Mouse (Mus musculus) C2C12 (cell line): ENCODE data around the gene Nrarp. TPM values are rescaled to one million over a fixed set of nuclear protein-coding genes. Genes with fewer than 3 reads are reported as not detected.

ENCODE experiments used
- H3K27me3 ChIP-seq: one replicate; pipeline ENCODE4 v1.6.1; 2011; ENCODE audit not compliant: control insufficient read depth, insufficient read depth, insufficient read length
- H3K36me3 ChIP-seq: one replicate; pipeline ENCODE4 v1.6.1; 2011; ENCODE audit not compliant: control insufficient read depth, insufficient read depth
- H3K4me3 ChIP-seq: one replicate; pipeline ENCODE4 v1.5.1; 2011; ENCODE audit warnings: mild to moderate bottlenecking, control low read depth; ENCODE audit not compliant: poor library complexity, insufficient read depth, severe bottlenecking
- H3K79me2 ChIP-seq: one replicate; pipeline ENCODE4 v1.6.1; 2011; ENCODE audit not compliant: control insufficient read depth, insufficient read depth
- H3K79me3 ChIP-seq: one replicate; pipeline ENCODE4 v1.6.1; 2011; ENCODE audit warnings: low read depth, control low read depth
- H3ac ChIP-seq: one replicate; pipeline ENCODE3; 2011; ENCODE audit warnings: low read depth; ENCODE audit not compliant: control insufficient read depth, insufficient read length
- CEBPB ChIP-seq: IDR thresholded peaks from one replicate; pipeline ENCODE4 v1.6.1; 2011; ENCODE audit warnings: low read depth, mild to moderate bottlenecking, control low read depth, moderate library complexity
- CTCF ChIP-seq: IDR thresholded peaks from one replicate; pipeline ENCODE4 v1.5.1; 2011; ENCODE audit not compliant: control insufficient read depth, insufficient read depth, insufficient read length
- FOSL1 ChIP-seq: IDR thresholded peaks from one replicate; pipeline ENCODE4 v1.8.0; 2011; ENCODE audit warnings: mild to moderate bottlenecking, low read length; ENCODE audit not compliant: poor library complexity, insufficient read depth, severe bottlenecking
- MAX ChIP-seq: IDR thresholded peaks from one replicate; pipeline ENCODE4 v1.6.1; 2011; ENCODE audit warnings: mild to moderate bottlenecking, control low read depth
- MYOD1 ChIP-seq: IDR thresholded peaks from one replicate; pipeline ENCODE4 v1.6.1; 2011; ENCODE audit warnings: low read depth; ENCODE audit not compliant: control insufficient read depth, insufficient read length
- MYOG ChIP-seq: IDR thresholded peaks from one replicate; pipeline ENCODE4 v1.6.1; 2011; ENCODE audit not compliant: control insufficient read depth, insufficient read length; ENCODE audit errors: extremely low read depth
- USF1 ChIP-seq: IDR thresholded peaks from one replicate; pipeline ENCODE4 v1.6.1; 2011; ENCODE audit warnings: low read depth, mild to moderate bottlenecking, control low read depth, moderate library complexity
- polyA plus RNA-seq: library from polyadenylated mRNA; unstranded; fragments of >200 nt; fragmentation: generic; extraction: Trizol; gene quantifications from one replicate; pipeline ENCODE4 v1.2.1, GENCODE M21; 2012; ENCODE audit warnings: missing spikeins

Gene Nrarp
- polyA plus RNA-seq, 1 experiment, result 0.56 TPM

- no peak overlapping the region for H3ac ChIP-seq
- no peak for TF ChIP-seq FOSL1
- TF ChIP-seq CEBPB, result no peak
- TF ChIP-seq CTCF, result no peak
- TF ChIP-seq MYOG, result no peak
- no peak for TF ChIP-seq USF1
- TF ChIP-seq MAX, result no peak
- no peak for TF ChIP-seq MYOD1
- no peaks in the 10 kb centered on the region for H3K36me3 ChIP-seq
- no peaks in the 10 kb centered on the region for H3K27me3 ChIP-seq
- H3K4me3 ChIP-seq, result no peak overlapping the region
- H3K79me3 ChIP-seq, result no peaks in the 10 kb centered on the region
- peaks cover 28% of the 10 kb centered on the region for H3K79me2 ChIP-seq
Observed at GRCm38 (mm10) chr2:25147398-25147797, 33.2 kb upstream of the Nrarp start.

GRCm38 (mm10) chr2:25147892-25148291 is 32.7 kb upstream of the Nrarp start:
- H3K79me2 ChIP-seq, result peaks cover 23% of the 10 kb centered on the region
- TF ChIP-seq MYOD1 (no peak), MYOG (no peak), MAX (no peak), CTCF (no peak), USF1 (no peak), FOSL1 (no peak), CEBPB (no peak)
- no peaks in the 10 kb centered on the region for H3K27me3 ChIP-seq
- no peak overlapping the region for H3ac ChIP-seq
- H3K79me3 ChIP-seq, result no peaks in the 10 kb centered on the region
- no peaks in the 10 kb centered on the region for H3K36me3 ChIP-seq
- H3K4me3 ChIP-seq, result no peak overlapping the region

- no peak overlapping the region for H3ac ChIP-seq
- TF ChIP-seq FOSL1 (no peak), MAX (no peak), MYOG (no peak), MYOD1 (no peak), USF1 (no peak), CEBPB (no peak), CTCF (no peak)
Observed at GRCm38 (mm10) chr2:25149643-25150042, 30.9 kb upstream of the Nrarp start.

GRCm38 (mm10) chr2:25151280-25151956 is 29.1 kb upstream of the Nrarp start:
- TF ChIP-seq MAX (no peak), CTCF (no peak), USF1 (no peak), FOSL1 (no peak), MYOD1 (no peak), CEBPB (no peak), MYOG (no peak)
- no peaks in the 10 kb centered on the region for H3K79me3 ChIP-seq
- H3K4me3 ChIP-seq, result no peak overlapping the region
- H3K79me2 ChIP-seq, result no peaks in the 10 kb centered on the region
- no peak overlapping the region for H3ac ChIP-seq
- no peaks in the 10 kb centered on the region for H3K36me3 ChIP-seq
- no peaks in the 10 kb centered on the region for H3K27me3 ChIP-seq

More at GRCm38 (mm10) chr2:25149643-25150042, 30.9 kb upstream of the Nrarp start:
- no peaks in the 10 kb centered on the region for H3K36me3 ChIP-seq
- H3K27me3 ChIP-seq, result no peaks in the 10 kb centered on the region
- no peak overlapping the region for H3K4me3 ChIP-seq
- H3K79me3 ChIP-seq, result no peaks in the 10 kb centered on the region
- peaks cover 6% of the 10 kb centered on the region for H3K79me2 ChIP-seq

- no peak for TF ChIP-seq CEBPB
- TF ChIP-seq MAX, result no peak
- TF ChIP-seq USF1, result no peak
- no peak for TF ChIP-seq MYOG
- TF ChIP-seq CTCF, result no peak
- no peak for TF ChIP-seq FOSL1
- no peak for TF ChIP-seq MYOD1
- Histone ChIP-seq H3ac (no peak overlapping the region), H3K36me3 (no peaks in the 10 kb centered on the region), H3K79me2 (no peaks in the 10 kb centered on the region), H3K4me3 (no peak overlapping the region), H3K27me3 (no peaks in the 10 kb centered on the region), H3K79me3 (no peaks in the 10 kb centered on the region)
Observed at GRCm38 (mm10) chr2:25156177-25156576, 24.4 kb upstream of the Nrarp start.

- H3K36me3 ChIP-seq, result no peaks in the 10 kb centered on the region
- H3K27me3 ChIP-seq, result no peaks in the 10 kb centered on the region
- TF ChIP-seq CEBPB, result no peak
- TF ChIP-seq FOSL1, result no peak
Observed at GRCm38 (mm10) chr2:25156990-25157389, 23.6 kb upstream of the Nrarp start.

More at GRCm38 (mm10) chr2:25156990-25157389, 23.6 kb upstream of the Nrarp start:
- Histone ChIP-seq H3K79me3 (no peaks in the 10 kb centered on the region), H3ac (no peak overlapping the region), H3K4me3 (no peak overlapping the region), H3K79me2 (no peaks in the 10 kb centered on the region)
